Mouse (Mus musculus) urinary bladder, adult 18-20 months (tissue): ENCODE measurements around the gene Spg20.

Source experiments
- DNase-seq, 2 experiments: peaks; one replicate each; pipeline ENCODE4 v3.0.0; 2022; ENCODE audit warnings: low spot score in 2 of 2, mixed read lengths in 2 of 2

Spg20 gene

DNA sequence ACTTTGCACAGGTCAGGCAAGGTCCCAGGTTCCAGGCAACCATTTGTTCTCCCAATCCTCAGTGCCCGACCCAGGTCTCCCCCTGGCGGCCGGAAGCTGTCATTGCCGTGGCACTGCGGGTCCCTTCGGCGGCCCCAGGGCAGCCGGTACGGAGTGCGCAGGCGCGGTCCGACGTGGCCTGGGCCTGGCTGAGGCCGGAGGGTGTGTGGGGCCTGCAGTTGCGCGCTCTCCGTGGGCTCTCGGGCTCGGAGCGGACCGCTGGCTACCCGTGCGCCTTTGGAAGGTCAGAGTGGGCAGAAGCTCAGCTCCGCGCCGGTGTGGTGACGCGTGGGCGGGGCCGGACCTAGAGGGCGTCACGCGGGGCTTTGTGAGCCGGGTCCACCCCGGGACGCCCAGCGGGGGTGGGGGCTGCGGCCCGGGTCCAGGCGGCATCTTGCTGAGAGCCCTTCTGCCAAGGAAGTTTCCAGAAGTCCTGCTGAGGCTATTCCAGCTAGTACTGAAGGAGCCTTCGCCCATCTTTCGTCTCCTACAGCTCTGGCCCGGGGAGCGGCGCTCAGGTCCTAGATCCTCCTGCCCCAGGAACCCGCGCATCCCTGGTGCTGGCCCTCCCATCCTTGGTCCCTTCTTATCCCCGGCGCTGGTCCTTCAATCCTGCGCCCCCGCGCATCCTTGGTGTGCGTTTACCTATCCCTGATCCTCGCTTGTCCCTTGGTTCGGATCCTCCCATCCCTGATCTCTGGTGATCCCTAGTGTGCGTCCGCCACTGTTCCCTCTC is at the start of gene Spg20:
Gene Spg20 (plus strand): TSS at position 174 of the 775 bp plus-strand sequence.
- DNase-seq, result peak; percentile 90 to 93

DNA sequence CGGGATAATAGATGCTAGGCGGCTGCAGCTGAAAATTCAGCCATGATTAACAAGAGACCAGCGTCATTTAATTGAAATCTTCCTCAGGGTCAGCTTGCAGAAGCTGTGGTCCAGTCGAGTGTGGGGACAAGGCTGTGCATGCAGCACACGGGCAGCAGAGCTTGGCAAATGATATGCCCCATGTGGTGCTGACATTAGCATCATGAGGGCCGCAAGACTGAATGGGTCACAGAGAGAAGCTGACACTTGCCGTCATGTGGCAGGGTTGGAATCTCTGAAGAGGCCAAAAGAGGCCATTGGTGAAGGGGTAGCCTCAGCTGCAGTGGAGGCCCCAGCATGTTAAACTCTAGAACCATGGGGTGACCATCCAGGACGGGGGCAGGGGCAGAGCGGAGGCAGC is 49.3 kb upstream of the Spg20 start:
- DNase-seq, result no peak

DNA sequence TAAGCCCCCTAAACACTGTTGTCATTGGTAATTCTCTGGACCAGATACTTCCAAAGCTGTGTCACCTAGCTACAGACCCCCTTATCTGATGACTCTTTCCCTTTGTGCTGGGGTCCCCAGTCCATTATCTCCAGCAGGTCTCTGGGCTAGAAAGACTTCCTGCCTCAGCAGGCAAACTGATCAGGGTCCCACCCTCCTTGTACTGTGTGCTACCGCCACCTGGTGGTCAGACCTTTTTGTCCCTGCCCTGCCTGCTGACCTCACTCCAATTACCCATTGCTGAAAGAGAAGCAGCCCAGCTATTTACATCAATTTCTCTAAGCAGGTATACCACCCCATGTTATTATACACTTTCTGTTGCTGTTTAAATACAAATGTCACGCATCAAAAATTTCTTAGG is 47.5 kb upstream of the Spg20 start:
- DNase-seq, result peak; percentile 6 to 35

DNA sequence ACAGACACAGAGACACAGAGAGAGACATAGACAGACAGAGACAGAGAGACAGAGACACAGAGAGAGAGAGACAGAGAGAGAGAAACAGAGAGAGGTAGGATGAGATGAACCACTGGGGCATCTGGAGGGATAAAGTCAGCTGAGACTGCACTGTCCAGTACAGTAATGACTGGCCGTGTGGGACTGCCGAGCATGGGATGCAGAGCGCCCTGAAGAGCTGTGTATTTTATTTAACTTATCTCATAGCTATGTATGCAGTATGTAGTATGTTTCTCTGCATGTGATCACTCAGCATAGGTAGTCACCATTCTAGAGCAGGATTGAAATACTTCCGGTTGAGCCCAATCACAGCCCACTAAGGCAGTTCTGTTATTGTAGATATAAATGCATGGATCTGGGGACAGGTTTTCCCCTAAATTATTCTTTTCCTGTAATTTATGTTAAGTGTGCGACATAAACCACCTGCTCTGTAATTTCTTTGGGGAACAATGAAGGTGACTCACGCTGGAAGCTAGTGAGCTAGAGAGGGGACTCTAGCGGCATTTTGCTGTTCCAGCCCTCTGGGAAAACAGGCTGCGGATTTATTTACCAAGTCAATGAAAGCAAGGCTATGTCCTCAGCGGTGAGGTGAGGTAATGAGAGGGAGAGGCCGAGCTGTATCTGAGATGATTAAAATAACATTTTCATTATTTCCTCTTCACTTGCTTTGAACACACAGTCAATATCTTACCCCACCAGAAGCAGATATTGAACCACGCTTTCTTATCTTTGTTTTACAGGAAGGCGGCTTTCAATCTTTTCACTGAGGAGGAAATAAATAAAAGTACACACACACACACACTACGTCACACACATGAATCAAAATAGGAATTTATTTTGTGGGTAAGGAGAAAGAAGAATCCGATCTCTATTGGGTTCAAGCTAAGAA is 45.9 kb upstream of the Spg20 start:
- no peak for DNase-seq

DNA sequence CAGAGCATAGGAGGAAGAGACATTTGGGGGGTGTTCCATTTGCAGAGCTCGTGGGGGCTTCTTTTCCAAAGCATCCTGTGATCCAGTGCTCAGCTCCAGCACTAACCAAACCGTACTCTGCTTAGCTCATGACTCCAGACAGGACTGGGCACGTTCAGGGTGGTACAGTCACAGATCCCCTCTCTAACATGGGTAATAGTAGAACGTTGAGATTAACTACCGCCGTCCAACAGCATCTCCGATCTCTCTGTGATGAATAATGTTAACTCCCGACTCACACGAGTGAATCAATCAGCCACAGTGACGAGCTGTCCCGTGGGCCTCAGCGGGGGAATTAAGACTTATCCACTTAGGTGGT is 45.3 kb upstream of the Spg20 start:
- DNase-seq, result no peak

DNA sequence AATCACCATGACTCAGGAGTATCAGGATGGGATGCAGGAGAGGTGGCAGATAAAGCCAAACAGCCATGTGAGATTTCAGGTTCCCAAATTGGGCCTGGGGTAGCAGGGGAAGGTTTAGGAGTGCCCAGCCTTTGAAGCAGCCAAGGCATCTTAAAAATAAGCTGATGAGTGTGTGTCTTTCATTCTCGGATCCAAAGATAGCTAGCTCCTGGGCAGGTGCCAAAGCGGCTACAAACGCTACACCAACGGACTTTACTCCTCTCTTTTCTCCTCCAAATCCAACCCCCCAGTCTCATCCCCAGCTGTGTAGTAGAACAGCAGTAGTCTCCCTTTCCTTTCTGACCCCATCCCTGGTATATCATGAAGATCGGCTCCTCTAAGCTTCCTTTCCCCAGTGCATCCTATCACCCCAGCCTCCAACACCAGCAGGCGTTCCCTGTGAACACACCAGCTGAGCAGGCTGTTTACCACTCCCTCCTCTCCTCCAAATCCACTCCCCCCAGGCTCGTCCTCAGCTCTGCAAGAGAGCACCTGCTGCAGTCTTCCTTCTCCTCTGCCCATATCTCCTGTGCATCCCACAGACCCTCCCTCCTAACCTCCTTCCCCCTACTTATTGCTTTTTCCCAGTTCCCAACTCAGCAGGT is 44.0 kb upstream of the Spg20 start:
- DNase-seq, result no peak

DNA sequence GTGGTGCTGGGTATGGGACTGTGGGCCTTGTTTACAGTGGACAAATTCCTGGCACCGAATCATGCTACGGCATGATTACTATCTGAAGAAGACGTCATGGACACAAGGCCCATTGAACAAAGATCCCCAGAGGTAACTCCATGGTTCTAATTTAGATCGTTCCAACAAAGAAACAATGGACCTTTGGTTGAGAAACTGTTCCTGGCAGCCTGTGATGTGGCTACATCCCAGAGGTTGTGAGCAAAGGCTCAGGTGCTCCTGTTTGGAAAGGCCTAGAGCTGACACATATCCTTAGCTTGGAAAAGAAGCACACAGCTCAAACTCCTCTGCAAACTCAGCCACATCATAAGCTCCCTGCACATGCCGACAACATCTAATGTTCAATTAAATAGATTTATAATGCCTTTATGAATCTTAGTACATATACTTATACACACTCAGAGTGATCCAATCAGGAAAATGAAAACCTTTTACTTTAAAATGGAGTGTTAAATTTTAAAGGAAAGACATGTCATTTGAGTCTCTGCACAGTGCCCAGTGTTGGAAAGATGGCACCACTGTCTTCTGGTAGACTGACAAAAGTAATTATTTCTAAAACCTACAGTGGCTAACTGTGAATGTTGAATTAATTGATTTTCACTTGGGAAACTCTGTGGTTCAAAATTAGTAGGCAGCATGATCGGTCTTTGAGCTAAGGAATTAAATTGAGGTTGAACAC is 37.2 kb upstream of the Spg20 start:
- no peak for DNase-seq

DNA sequence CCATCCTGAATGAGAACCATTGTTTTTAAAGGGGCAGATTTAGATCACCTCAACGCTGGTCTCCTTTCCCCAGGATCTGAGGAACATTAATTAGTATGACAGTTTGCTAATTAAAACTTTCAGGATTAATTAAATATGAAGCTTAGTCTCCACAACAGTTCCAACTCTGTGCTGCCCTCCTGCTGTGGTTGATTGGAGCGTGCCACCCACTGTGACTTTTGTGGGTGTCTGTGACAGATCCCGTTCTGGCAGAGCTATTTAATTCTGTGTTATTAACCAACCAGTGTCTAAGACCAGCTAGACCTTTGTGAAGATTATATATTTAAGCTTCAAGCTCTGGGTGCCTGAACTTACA is 36.6 kb upstream of the Spg20 start:
- no peak for DNase-seq

DNA sequence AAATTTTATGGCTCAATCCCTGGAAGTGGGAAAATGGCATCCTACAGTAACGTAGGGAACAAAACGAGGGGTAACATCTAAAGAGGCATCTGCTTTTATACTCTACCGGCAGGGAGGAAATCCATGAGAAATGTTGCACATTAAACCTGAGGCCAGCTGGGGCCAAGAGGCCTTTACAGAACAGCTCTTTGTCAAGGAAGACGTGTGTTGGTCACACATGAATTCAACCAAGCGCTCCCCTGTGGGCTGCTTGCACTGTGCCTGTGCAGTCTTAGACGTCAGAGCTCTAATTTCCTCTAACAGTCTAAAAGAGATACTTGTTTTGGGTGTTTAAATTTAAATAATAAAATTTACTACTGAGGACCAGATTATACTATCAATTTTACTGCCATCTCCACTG is 33.7 kb upstream of the Spg20 start:
- no peak for DNase-seq

DNA sequence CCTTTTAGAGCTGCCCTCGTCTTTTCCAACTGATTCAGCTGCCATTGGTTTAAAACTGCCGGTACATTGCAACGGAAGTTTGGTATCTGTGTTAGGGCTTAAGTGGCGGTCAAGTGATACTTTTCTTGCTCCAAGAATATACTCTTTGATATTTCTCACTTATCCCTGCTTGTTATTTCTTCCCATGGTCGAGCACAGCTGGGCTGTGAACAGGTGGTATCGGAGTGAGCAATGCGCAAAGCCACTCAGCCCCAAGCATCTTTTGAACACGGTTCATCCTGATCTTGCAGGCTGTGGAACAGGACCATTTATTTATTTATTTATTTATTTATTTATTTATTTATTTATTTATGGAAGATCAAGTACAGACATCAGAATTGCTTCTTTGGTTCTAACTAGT is 32.3 kb upstream of the Spg20 start:
- DNase-seq, result no peak

DNA sequence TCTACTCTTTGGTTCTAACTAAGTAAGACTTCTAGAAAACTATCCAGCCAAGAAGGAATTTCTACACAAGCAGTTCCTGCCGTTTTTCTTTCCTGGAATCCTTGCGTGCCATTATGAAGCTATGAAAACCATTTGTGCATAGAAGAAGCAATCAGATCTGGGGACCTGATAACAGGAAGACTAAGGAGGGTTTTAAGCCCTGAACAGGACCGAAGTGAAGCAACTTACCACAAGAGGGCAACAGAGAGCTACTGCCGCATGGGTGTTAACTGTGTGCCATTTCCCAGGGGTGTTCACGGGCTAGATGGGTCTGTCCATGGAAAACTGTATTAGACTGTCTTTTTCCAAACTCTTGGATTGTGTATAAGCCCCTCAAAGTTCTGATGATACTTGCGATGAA is 31.9 kb upstream of the Spg20 start:
- peak; percentile 18 to 25 for DNase-seq

DNA sequence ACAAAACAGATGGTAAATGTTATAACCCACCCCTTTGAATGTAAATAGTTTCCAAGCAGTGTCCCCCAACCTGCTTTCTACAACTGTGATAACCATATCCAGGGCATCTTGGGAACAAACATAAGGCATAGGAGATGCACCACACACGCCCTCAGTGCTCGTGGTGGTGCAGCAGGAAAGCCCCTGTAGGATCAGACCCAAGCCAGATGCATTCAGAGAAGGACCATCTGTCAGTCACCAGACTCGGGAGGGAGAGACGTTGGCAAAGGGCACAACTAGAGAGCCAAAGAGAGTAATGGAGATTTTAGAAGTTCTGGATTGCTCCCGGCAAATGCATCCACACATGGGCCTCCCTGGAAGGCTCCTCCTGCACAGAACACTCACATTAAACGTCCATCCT is 27.1 kb upstream of the Spg20 start:
- DNase-seq, result no peak

DNA sequence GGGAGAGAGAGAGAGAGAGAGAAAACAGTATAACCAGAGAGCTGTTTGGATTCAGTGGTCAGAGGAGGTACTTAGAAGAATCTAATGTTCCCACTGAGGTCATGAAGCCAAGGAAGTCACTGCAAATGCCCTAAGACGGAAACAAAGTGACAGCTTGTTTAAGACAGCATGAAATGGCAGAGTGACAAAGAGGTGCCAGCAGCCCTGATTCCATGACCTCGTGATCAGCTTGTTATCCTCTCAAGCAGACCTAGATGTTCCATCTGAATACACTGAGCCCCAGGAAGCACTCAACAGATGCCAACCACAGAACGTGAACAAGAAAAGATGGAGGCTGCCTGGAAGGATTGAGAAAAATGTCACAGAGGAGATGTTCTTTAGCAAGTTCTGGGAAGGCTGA is 26.2 kb upstream of the Spg20 start:
- no peak for DNase-seq

DNA sequence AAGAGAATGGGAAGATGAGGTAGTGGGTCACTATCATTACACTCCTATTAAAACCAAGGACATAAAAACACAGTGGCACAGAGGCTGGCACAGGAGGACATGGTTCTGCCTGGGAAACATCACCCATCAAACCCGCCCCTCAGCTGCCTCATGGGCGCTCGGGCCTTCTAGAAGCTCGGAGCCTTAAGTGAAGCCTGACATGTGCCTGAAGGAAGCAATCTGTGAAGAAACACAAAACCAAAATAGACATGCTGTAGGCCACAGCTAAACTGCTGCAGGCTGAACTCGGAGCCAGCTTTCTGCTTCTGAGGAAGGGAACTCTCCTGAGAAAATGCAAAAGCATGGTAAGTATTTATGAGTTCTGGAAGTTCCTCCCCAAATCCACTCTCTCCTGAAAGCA is 25.0 kb upstream of the Spg20 start:
- no peak for DNase-seq

DNA sequence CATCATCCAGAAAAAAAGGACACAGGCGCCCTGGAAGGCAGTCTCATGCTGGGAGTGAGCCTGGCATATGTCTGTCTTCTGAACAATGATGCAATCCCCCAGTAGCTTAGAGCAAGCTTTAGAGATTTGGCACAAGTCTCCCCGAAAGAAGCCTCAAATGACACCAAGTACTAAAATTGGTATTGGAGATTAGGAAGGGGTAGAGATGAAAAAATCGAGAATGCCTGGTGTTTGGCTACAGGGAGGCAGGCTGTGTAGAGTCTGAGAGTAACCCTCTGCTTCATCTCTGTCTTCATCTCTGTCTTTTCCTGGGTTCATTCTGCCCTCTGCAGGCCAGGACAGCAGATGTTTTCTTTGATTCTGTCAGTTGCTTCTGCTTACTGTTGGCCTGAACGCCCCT is 24.5 kb upstream of the Spg20 start:
- DNase-seq, result no peak

DNA sequence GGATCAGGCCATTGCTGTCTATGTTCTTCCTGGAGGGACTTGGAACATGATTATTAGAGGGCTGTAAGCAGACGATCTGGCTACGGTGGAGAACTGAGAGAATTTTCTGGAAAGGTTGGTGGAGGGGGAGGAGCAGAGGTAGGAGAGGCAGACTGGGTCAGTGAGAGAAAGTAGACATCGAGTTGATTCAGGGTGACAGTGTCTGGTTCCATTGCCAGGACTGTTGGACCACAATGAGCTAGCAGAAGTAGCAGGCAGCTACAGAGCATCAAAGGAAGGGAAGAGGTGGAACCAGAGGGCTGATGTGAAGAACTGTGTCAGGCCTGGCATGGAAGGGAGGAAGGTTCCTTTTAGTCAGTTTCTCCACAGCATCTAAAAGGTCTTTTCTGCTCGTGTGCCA is 23.5 kb upstream of the Spg20 start:
- no peak for DNase-seq

DNA sequence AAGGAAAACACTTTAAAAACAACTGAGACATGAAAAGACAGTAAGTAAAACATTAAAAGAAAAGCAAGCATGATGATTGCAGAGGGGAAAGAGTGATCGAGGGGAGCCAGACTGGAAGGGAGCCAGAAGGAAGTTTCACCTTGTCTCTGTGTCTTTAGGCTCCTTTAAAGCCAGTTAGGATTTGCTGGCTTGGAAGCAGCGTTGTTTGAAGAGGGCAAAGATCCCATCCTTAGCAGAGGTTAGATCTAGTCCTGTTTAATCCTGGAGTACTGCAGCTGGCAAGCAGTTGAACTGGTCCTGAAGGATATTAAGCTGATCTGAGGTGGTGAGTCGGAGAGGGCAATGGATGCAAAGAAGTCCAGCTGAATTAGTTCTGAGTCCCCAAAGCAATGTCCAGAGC is 23.1 kb upstream of the Spg20 start:
- no peak for DNase-seq

DNA sequence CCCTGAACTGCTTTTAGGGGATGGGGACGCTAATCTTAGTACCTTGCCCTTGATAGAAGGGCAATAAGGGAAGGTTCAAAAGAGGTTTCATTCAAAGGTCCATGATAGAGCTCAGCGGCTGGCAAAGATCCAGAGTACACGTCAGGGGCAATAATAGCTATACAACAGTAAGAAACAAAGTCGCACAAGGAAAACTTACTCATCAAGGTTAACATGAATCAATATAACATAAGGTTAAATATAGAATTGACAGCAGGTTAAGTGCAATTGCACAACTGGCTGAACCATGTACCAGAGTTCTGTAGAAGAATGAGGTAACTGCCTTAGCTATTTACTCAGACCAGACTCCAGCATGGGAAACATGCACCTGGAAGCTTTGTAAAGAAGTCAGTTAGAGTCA is 22.6 kb upstream of the Spg20 start:
- no peak for DNase-seq

DNA sequence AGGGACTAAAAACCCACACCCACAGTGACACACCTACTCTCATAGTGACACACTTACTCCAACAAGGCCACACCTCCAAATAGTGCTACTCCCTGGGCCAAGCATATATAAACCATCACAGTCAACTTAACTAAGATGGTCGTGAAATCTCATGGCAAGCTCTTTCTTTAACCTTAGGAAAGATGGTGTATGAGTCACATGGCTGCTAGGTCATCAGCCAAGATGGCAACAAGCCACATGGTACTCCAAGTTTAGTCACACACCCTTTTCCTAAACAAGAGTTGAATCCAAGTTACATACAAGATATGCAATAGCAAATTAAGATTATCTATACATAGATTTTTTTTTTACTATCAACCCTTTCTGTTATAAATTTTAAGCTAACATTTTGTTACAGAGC is 18.7 kb upstream of the Spg20 start:
- no peak for DNase-seq

DNA sequence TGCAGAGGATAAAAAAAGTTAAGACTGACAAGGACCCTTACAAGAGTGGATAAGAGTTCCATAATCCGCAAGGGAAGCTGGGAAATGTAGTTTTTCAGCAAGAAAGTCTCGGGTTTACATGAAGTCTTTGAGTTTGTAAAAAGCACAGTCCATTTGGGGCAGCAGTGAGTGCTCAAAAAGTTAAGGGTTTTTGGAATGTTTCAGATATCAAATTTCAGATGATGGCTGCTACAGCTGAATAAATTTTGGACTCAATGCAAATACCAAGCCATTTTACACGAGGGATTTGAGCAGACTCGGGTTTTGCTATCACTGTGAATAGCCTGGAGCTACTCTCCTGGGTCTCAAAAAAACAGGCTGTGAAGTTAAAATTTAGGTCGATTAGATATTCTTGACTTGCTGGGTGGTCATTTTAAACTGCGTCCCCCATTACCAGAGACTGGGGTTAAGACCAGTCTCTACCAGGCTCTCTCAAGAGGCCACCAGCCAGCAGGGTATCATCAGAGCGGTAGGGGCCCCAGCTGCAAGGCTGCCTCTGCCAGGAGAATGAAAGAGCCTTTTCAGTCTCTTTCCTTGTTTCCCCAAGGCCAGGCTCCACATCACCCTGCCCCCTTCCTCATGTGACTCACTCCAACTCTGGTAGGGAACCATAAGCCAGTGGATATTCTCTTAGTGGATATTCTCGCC is 15.8 kb upstream of the Spg20 start:
- no peak for DNase-seq

DNA sequence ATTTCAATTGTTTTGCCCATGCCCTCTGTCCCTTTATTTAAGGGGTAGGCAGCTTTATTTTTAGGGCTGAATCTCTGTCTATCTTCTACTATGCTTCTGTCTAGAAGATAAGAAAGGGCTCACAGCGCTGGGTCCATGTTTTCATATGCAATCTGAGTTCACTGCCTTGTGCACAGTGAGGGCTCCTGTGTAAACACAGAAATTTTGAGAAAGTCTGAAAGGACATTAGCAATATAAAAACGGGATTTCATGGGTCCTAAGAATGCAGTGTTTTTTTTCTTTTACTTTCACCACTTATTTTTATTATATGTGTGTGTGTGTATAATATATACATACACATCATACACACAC is 15.3 kb upstream of the Spg20 start:
- DNase-seq, result no peak

DNA sequence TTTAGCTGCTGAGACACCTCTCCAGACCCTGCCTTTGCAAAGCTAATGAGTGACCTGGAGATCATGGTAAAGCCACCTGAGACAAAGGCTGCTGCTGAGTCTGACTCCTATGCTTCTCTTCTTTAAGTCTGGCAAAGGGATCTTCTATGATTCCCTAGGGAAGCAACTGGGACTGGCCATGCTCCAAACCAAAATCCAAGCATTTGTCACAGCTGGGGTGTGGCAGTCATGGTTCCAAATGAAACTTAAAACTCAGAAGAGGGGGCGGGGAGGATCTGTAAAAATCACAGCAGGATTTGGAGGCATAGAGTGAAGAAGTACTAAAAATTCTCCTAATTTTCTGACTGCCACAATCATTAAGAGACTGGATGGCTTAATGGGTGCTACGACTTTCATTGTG is 14.7 kb upstream of the Spg20 start:
- DNase-seq, result no peak
